Mouse (Mus musculus): ENCODE results near the gene Inka1. TPM values are rescaled to one million over a fixed set of nuclear protein-coding genes. Genes with fewer than 3 reads are reported as not detected.

The Inka1 gene
- total RNA-seq, 1 experiment from 2014 or later, result 12.5 TPM

- no peak for DNase-seq
Observed at GRCm38 (mm10) chr9:107984052-107984753, 1.5 kb downstream of the Inka1 start.

- peak; percentile 81 for DNase-seq
Observed at GRCm38 (mm10) chr9:107983421-107983890, 2.2 kb downstream of the Inka1 start.

- DNase-seq, result peak; percentile 75
Observed at GRCm38 (mm10) chr9:107982681-107983346, 2.9 kb downstream of the Inka1 start, which contains the start of gene Gm20661. Gene Gm20661, plus strand, starts transcription at chr9:107983058.

- DNase-seq, result peak; percentile 25
Observed at GRCm38 (mm10) chr9:107981684-107982605, 3.7 kb downstream of the Inka1 start.

- no peak for DNase-seq
Observed at GRCm38 (mm10) chr9:107978815-107979214, 6.9 kb downstream of the Inka1 start.

- peak; percentile 41 for DNase-seq
Observed at GRCm38 (mm10) chr9:107975399-107976386, 10.0 kb downstream of the Inka1 start, which contains the start of gene Uba7. Gene Uba7, plus strand, starts transcription at chr9:107975505.

GRCm38 (mm10) chr9:107974491-107975171, 11.0 kb downstream of the Inka1 start:
- no peak for DNase-seq

- no peak for DNase-seq
Observed at GRCm38 (mm10) chr9:107971690-107972541, 13.8 kb downstream of the Inka1 start.

GRCm38 (mm10) chr9:107970311-107970710, 15.4 kb downstream of the Inka1 start:
- DNase-seq, result no peak

- no peak for DNase-seq
Observed at GRCm38 (mm10) chr9:107968531-107968930, 17.1 kb downstream of the Inka1 start.

- DNase-seq, result no peak
Observed at GRCm38 (mm10) chr9:107967437-107967836, 18.2 kb downstream of the Inka1 start.

GRCm38 (mm10) chr9:107966676-107967075, 19.0 kb downstream of the Inka1 start:
- no peak for DNase-seq

GRCm38 (mm10) chr9:107964681-107965080, 21.0 kb downstream of the Inka1 start:
- DNase-seq, result no peak

- DNase-seq, result peak; percentile 92
Observed at GRCm38 (mm10) chr9:107963700-107964099, 22.0 kb downstream of the Inka1 start.

GRCm38 (mm10) chr9:107962916-107963315, 22.8 kb downstream of the Inka1 start:
- DNase-seq, result no peak

- DNase-seq, result peak; percentile 51
Observed at GRCm38 (mm10) chr9:107961881-107962280, 23.8 kb downstream of the Inka1 start.

GRCm38 (mm10) chr9:107961351-107961762, 24.3 kb downstream of the Inka1 start:
- DNase-seq, result no peak

- DNase-seq, result no peak
Observed at GRCm38 (mm10) chr9:107960928-107961327, 24.8 kb downstream of the Inka1 start.

GRCm38 (mm10) chr9:107959896-107960295, 25.8 kb downstream of the Inka1 start:
- peak; percentile 68 for DNase-seq

Measured in adrenal gland, postnatal 14 days (tissue).